Mouse (Mus musculus) erythroblast, embryonic 14.5 days (primary cell): ENCODE data around the gene Leng9.

Experiments used
- GATA1 ChIP-seq: IDR thresholded peaks from 2 replicates; pipeline ENCODE4 v1.6.1; 2012; ENCODE audit warnings: low read length, inconsistent platforms, mixed read lengths
- TAL1 ChIP-seq: IDR thresholded peaks from 3 replicates; pipeline ENCODE4 v1.6.1; 2012; ENCODE audit warnings: low read length, inconsistent platforms, mixed read lengths

DNA sequence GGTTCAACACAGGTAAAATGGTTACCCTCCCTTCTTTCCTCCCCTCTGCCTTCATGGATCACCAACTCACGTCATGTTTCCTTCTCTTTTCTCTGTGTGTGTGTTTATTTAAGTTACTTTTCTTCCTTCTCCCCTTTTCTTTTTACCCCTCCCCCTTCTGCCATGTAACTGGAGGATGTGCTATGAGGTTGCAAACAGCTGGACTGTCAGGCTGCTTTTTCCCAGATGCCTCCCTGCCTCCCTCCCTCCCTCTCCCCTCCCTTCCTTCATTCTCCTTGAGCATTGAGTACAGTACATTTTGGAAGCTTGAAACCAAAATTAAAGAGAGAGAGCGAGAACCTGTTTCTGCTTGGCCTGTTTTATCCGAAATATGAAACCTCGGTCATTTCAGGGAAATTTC is 2.3 kb downstream of the Leng9 start:
- no peak for TF ChIP-seq TAL1
- TF ChIP-seq GATA1 = no peak
